In genomic region chr14:26534757-26535479, GRCm38 (mm10) we compare ENCODE assay signal across 8 mouse cellular contexts. TPM values are rescaled to one million over a fixed set of nuclear protein-coding genes. Genes with fewer than 3 reads are reported as not detected.
DNase-seq lines count a peak whose midpoint lies in the region; ATAC-seq and TF ChIP-seq lines count a peak whose summit lies in the region.

Slmap (minus strand) TSS chr14:26534931.

- H3K4me2 ChIP-seq in heart, embryonic 12.5 days: peak within 1 kb of the TSS; percentile 96
- H3K4me2 ChIP-seq in kidney, postnatal 0 days (ENCODE audit: low read length): peak within 1 kb of the TSS; percentile 73
- peak within 1 kb of the TSS; percentile 92 for H3K4me2 ChIP-seq in liver, embryonic 11.5 days
- peak within 1 kb of the TSS; percentile 73 for H3K4me2 ChIP-seq in stomach, embryonic 14.5 days (replicated peaks; ENCODE audit: low read depth, low read length)

- WGBS in heart, embryonic 12.5 days: 13% methylated on average over 32 of the region's 33 CpGs
- 13% methylated on average over 33 of the region's 33 CpGs for WGBS in kidney, postnatal 0 days
- WGBS in liver, embryonic 11.5 days: 13% methylated on average over 33 of the region's 33 CpGs
- 15% methylated on average over 27 of the region's 33 CpGs for WGBS in stomach, embryonic 14.5 days

- peak within 1 kb of the TSS; percentile 98 for H3K9ac ChIP-seq in heart, embryonic 12.5 days
- peak within 1 kb of the TSS; percentile 94 for H3K9ac ChIP-seq in kidney, postnatal 0 days (ENCODE audit: low read depth, low read length)
- H3K9ac ChIP-seq in liver, embryonic 11.5 days (ENCODE audit: low read depth, low read length): peak within 1 kb of the TSS; percentile 78
- H3K9ac ChIP-seq in stomach, embryonic 14.5 days (replicated peaks; ENCODE audit: low read depth, low read length): peak within 1 kb of the TSS; percentile 89

- peak; percentile 99 for DNase-seq in CD4-positive helper T cell, adult 2 months (ENCODE audit: low read depth, low spot score)
- peak; percentile 98 for DNase-seq in brain, embryonic 18.5 days (ENCODE audit: low read depth, low spot score)
- peak; percentile 98 for DNase-seq in kidney, postnatal 0 days (ENCODE audit: low spot score)
- peak; percentile 97 for DNase-seq in liver, embryonic 11.5 days (ENCODE audit: low spot score)
- peak; percentile 100 for DNase-seq in naive thymus-derived CD4-positive, alpha-beta T cell, adult 2 months (ENCODE audit: low read depth)

- peaks cover 6% of the 10 kb centered on the region; the same call in 1 of the 2 replicates for H3K36me3 ChIP-seq in heart, embryonic 12.5 days
- no peaks in the 10 kb centered on the region for H3K36me3 ChIP-seq in kidney, postnatal 0 days (ENCODE audit: insufficient read depth, low read length)
- no peaks in the 10 kb centered on the region; the same call in none of the 2 replicates for H3K36me3 ChIP-seq in liver, embryonic 11.5 days (ENCODE audit: control insufficient read depth, insufficient read depth, low read length)
- no peaks in the 10 kb centered on the region; the same call in 1 of the 2 replicates for H3K36me3 ChIP-seq in stomach, embryonic 14.5 days (ENCODE audit: control insufficient read depth, insufficient read depth, low read length)

- TF ChIP-seq CTCF in kidney, postnatal 0 days (IDR thresholded peaks at IDR 0.05; ENCODE audit: low read depth): peak; percentile 20; the same call in 1 of the 2 replicates

- no peaks in the 10 kb centered on the region for H3K9me3 ChIP-seq in heart, embryonic 12.5 days (replicated peaks)
- H3K9me3 ChIP-seq in kidney, postnatal 0 days (replicated peaks; ENCODE audit: low read length): no peaks in the 10 kb centered on the region
- no peaks in the 10 kb centered on the region for H3K9me3 ChIP-seq in liver, embryonic 11.5 days (ENCODE audit: control insufficient read depth, low read length)
- no peaks in the 10 kb centered on the region for H3K9me3 ChIP-seq in stomach, embryonic 14.5 days (ENCODE audit: control insufficient read depth, low read depth, low read length)

- H3K27me3 ChIP-seq in heart, embryonic 12.5 days (replicated peaks): 0 out of 2 replicates have a peak, but pooled peaks cover 5% of the 10 kb centered on the region
- H3K27me3 ChIP-seq in kidney, postnatal 0 days (ENCODE audit: insufficient read depth, low read length): no peaks in the 10 kb centered on the region
- H3K27me3 ChIP-seq in liver, embryonic 11.5 days (replicated peaks; ENCODE audit: control insufficient read depth, insufficient read depth, low read length): no peaks in the 10 kb centered on the region
- H3K27me3 ChIP-seq in stomach, embryonic 14.5 days (ENCODE audit: control insufficient read depth, insufficient read depth, low read length): no peaks in the 10 kb centered on the region

- peak; percentile 94 for ATAC-seq in erythroid progenitor cell, adult 5-6 weeks (replicated peaks; ENCODE audit: low FRiP score, poor library complexity, severe bottlenecking)
- ATAC-seq in heart, embryonic 12.5 days (ENCODE audit: insufficient number of reproducible peaks, low FRiP score): peak; percentile 95
- ATAC-seq in kidney, postnatal 0 days (replicated peaks; ENCODE audit: low FRiP score, low read depth): peak; percentile 91
- peak; percentile 91 for ATAC-seq in liver, embryonic 11.5 days (replicated peaks; ENCODE audit: low FRiP score)
- peak; percentile 95 for ATAC-seq in stomach, embryonic 14.5 days (ENCODE audit: insufficient number of reproducible peaks, insufficient read depth, low FRiP score, low read depth)

- H3K27ac ChIP-seq in heart, embryonic 12.5 days (ENCODE audit: poor library complexity, severe bottlenecking): peak within 1 kb of the TSS; percentile 90
- peak within 1 kb of the TSS; percentile 90 for H3K27ac ChIP-seq in kidney, postnatal 0 days
- peak within 1 kb of the TSS; percentile 78 for H3K27ac ChIP-seq in liver, embryonic 11.5 days (ENCODE audit: low read depth, low read length)
- H3K27ac ChIP-seq in stomach, embryonic 14.5 days (ENCODE audit: low read length): peak within 1 kb of the TSS; percentile 76

- H3K4me3 ChIP-seq in heart, embryonic 12.5 days: peak within 1 kb of the TSS; percentile 85
- peak within 1 kb of the TSS; percentile 90 for H3K4me3 ChIP-seq in kidney, postnatal 0 days (replicated peaks; ENCODE audit: low read depth, low read length)
- peak within 1 kb of the TSS; percentile 75 for H3K4me3 ChIP-seq in liver, embryonic 11.5 days (ENCODE audit: low read depth, low read length)
- H3K4me3 ChIP-seq in stomach, embryonic 14.5 days (ENCODE audit: low read depth, low read length): peak within 1 kb of the TSS; percentile 99

- peaks cover 23% of the 10 kb centered on the region for H3K4me1 ChIP-seq in heart, embryonic 12.5 days (replicated peaks)
- peaks cover 22% of the 10 kb centered on the region for H3K4me1 ChIP-seq in kidney, postnatal 0 days (replicated peaks; ENCODE audit: insufficient read depth, low read length)
- H3K4me1 ChIP-seq in liver, embryonic 11.5 days (replicated peaks; ENCODE audit: control insufficient read depth, insufficient read depth, low read length): peaks cover 17% of the 10 kb centered on the region
- H3K4me1 ChIP-seq in stomach, embryonic 14.5 days (ENCODE audit: control insufficient read depth, insufficient read depth, low read length): peaks cover 10% of the 10 kb centered on the region; the same call in 1 of the 2 replicates

RNA-seq across cellular contexts. Expression of gene Slmap, which starts in this region (rescaled TPM):
- 32.4 and 47.4 TPM in 2 replicates for total RNA-seq in erythroid progenitor cell, adult 5-6 weeks (2015; ENCODE audit: low replicate concordance)
- 55.1 and 79.7 TPM in 2 replicates for total RNA-seq in erythroid progenitor cell, adult 5-6 weeks (2017; ENCODE audit: low replicate concordance)
- polyA plus RNA-seq in heart, embryonic 12.5 days (2016; fragmentation: Nextera tagmentation; extraction: Ambion mirVana): 125 and 127 TPM in 2 replicates
- polyA plus RNA-seq in kidney, postnatal 0 days (2015; fragmentation: Nextera tagmentation; extraction: Ambion mirVana): 22.9 and 24.3 TPM in 2 replicates
- 27.5 and 28.4 TPM in 2 replicates for polyA plus RNA-seq in liver, embryonic 11.5 days (2014; fragmentation: Nextera tagmentation; extraction: Ambion mirVana)
- 53.6 and 58.0 TPM in 2 replicates for polyA plus RNA-seq in stomach, embryonic 14.5 days (2014; fragmentation: Nextera tagmentation; extraction: Ambion mirVana)

Comparison
In these comparisons a context has a peak if more than half of its experiments do, and no peak if none do; other contexts are left out.
1. Peak in every context shown above with its lines: DNase-seq, ATAC-seq, H3K4me3 ChIP-seq and H3K27ac ChIP-seq.